Mouse (Mus musculus) ES-E14 (cell line): ENCODE data around the gene Gm28308. TPM values are rescaled to one million over a fixed set of nuclear protein-coding genes. Genes with fewer than 3 reads are reported as not detected.

Experiments
- DNase-seq: peaks from one replicate; pipeline ENCODE4 v3.0.0-alpha.2; 2013; ENCODE audit warnings: low read depth, low spot score
- H3K27ac ChIP-seq: 2 replicates; pipeline ENCODE4 v1.5.1; 2012; ENCODE audit warnings: low read depth, mild to moderate bottlenecking, low read length, moderate library complexity, mixed read lengths; ENCODE audit not compliant: poor library complexity, insufficient read depth, severe bottlenecking
- H3K36me3 ChIP-seq: 2 replicates; pipeline ENCODE4 v1.6.1; 2012; ENCODE audit warnings: mild to moderate bottlenecking, low read length, moderate library complexity, mixed read lengths; ENCODE audit not compliant: control insufficient read depth, poor library complexity, insufficient read depth, severe bottlenecking
- H3K4me1 ChIP-seq, 2 experiments: fragments of 150-350 bp in 1 of 2; sonication (generic) in 1 of 2; 2 replicates each; pipeline ENCODE4 v1.6.1; 2012; ENCODE audit warnings: low read length in 2 of 2, mild to moderate bottlenecking in 1 of 2, mixed read lengths in 1 of 2; ENCODE audit not compliant: control insufficient read depth in 2 of 2, insufficient read depth in 2 of 2, poor library complexity in 1 of 2
- H3K4me3 ChIP-seq, 2 experiments: fragments of 150-350 bp in 1 of 2; sonication (generic) in 1 of 2; 2 replicates each; pipeline ENCODE4 v1.5.1; 2012; ENCODE audit warnings: low read length in 2 of 2, low read depth in 1 of 2, mild to moderate bottlenecking in 1 of 2, mixed read lengths in 1 of 2; ENCODE audit not compliant: insufficient read depth in 1 of 2, poor library complexity in 1 of 2, severe bottlenecking in 1 of 2
- H3K9ac ChIP-seq: 2 replicates; pipeline ENCODE4 v1.6.1; 2012; ENCODE audit warnings: low read depth, mild to moderate bottlenecking, low read length, mixed read lengths; ENCODE audit not compliant: poor library complexity, insufficient read depth, severe bottlenecking
- H3K9me3 ChIP-seq: fragments of 150-350 bp; sonication (generic); 2 replicates; pipeline ENCODE4 v1.6.1; 2012; ENCODE audit warnings: low read depth, mild to moderate bottlenecking, low read length; ENCODE audit not compliant: control insufficient read depth, insufficient read depth
- CHD2 ChIP-seq: IDR thresholded peaks from 2 replicates; pipeline ENCODE4 v1.6.1; 2014; ENCODE audit warnings: mild to moderate bottlenecking, low read depth, low read length, inconsistent platforms
- HCFC1 ChIP-seq: IDR thresholded peaks from 2 replicates; pipeline ENCODE4 v1.6.1; 2012; ENCODE audit warnings: low read length, inconsistent platforms, borderline replicate concordance; ENCODE audit not compliant: insufficient read depth
- MAFK ChIP-seq: IDR thresholded peaks from 2 replicates; pipeline ENCODE4 v1.6.1; 2014; ENCODE audit warnings: mild to moderate bottlenecking, low read depth, low read length, inconsistent platforms; ENCODE audit not compliant: insufficient read depth
- ZC3H11A ChIP-seq: IDR thresholded peaks from 2 replicates; pipeline ENCODE4 v1.6.1; 2012; ENCODE audit warnings: low read depth, mild to moderate bottlenecking, inconsistent platforms, low read length, borderline replicate concordance
- ZNF384 ChIP-seq: IDR thresholded peaks from 2 replicates; pipeline ENCODE4 v1.6.1; 2012; ENCODE audit warnings: low read depth, low read length, inconsistent platforms
- in situ Hi-C, 2 experiments: fragments of 600-800 bp; cut with MboI; formaldehyde crosslinking; loops; one replicate each; pipeline ENCODE4 v1.15.1; 2025; ENCODE audit warnings: low sequenced_read_pairs in 2 of 2, inconsistent platforms in 1 of 2; ENCODE audit not compliant: unreplicated experiment in 2 of 2
- total RNA-seq: library from RNA; depleted of rRNA; stranded (reverse); fragments of 300-350 nt; gene quantifications from 2 replicates; pipeline ENCODE4 v1.2.3, GENCODE M21; 2012; rRNA removed

The Gm28308 gene
- total RNA-seq, 1 experiment: 0.31 TPM

DNA sequence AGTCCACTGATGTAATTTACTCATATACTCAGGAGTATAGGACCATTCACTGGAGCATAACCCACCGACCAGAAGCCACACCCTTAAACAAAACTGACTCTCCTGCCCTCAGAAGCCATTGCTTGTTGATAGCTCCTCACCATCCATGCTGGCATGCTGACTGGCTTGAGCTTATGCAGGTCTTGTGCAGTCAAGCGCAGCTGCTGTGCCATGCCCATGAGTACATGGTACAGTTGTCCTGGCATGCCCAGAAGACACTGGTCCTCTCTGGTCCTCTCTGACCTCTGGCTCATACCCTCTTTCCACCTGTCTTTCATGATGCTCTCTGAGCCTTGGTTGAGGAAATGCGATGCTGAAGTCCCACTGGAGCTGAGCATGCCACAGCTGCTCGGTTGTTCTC is 89.5 kb downstream of the Gm28308 start:
- Histone ChIP-seq H3K9ac (no peak overlapping the region), H3K27ac (no peak overlapping the region; the same call in 1 of the 2 replicates), H3K4me1 (no peaks in the 10 kb centered on the region), H3K4me3 (no peak overlapping the region), H3K9me3 (no peaks in the 10 kb centered on the region), H3K36me3 (no peaks in the 10 kb centered on the region)
- no peak for DNase-seq
- in situ Hi-C loops: no loop called here
- TF ChIP-seq ZC3H11A: no peak
- TF ChIP-seq HCFC1: no peak
- no peak for TF ChIP-seq CHD2
- TF ChIP-seq ZNF384: no peak
- TF ChIP-seq MAFK: no peak

GRCm38 (mm10) chr6:52121173-52121572 is 92.0 kb downstream of the Gm28308 start:
- no peaks in the 10 kb centered on the region for H3K36me3 ChIP-seq
- no peak for TF ChIP-seq HCFC1
- TF ChIP-seq CHD2: no peak
- no peak for TF ChIP-seq ZNF384
- TF ChIP-seq ZC3H11A: no peak
- TF ChIP-seq MAFK: no peak
- H3K27ac ChIP-seq: no peak overlapping the region
- H3K4me3 ChIP-seq: no peak overlapping the region
- H3K4me1 ChIP-seq: peaks cover 0 to 3% of the 10 kb centered on the region in 2 experiments; a peak in 2 of 4 replicates
- no peak for DNase-seq
- in situ Hi-C loops: no loop called here
- H3K9ac ChIP-seq: no peak overlapping the region
- H3K9me3 ChIP-seq: no peaks in the 10 kb centered on the region

DNA sequence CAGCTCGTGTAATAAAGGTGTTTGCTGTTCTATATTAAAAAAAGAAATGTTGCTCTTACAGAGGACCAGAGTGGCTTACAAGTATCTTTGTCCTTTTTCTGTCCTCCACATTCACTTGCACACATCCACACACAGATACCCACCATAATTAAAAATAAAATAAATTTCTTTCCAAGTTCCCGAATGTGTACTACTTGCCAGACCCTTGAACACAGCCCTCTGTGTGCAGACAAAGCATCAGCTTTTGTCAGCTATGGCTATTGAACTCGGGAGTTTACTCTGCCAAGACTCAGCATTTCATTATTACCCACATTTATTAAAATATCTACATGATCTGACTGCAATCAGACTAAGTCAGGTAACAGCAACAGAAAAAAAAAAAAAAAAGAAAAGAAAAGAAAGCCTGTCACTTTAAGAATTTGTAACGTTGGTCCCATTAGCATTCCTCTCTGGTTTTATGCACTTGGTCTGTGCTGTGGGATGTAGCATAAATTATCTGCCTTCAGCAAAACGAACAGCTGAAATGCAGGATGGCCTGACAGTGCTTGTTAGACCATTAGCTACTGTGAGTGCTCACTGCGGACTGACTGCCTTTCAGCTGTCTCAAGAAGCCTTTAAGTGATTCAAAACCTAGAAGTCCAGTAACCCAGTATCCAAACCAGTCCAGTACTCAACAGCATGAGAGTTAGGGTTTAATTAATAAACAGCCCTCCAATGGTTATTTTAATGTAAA is 94.1 kb downstream of the Gm28308 start:
- no peak overlapping the region for H3K9ac ChIP-seq
- H3K4me3 ChIP-seq: no peak overlapping the region
- H3K4me1 ChIP-seq: peaks cover 0 to 6% of the 10 kb centered on the region in 2 experiments; a peak in 2 of 4 replicates
- no peak overlapping the region for H3K27ac ChIP-seq
- in situ Hi-C loops: no loop called here
- H3K36me3 ChIP-seq: peaks cover 3% of the 10 kb centered on the region
- no peaks in the 10 kb centered on the region for H3K9me3 ChIP-seq
- no peak for DNase-seq
- TF ChIP-seq HCFC1: no peak
- TF ChIP-seq ZNF384: no peak

DNA sequence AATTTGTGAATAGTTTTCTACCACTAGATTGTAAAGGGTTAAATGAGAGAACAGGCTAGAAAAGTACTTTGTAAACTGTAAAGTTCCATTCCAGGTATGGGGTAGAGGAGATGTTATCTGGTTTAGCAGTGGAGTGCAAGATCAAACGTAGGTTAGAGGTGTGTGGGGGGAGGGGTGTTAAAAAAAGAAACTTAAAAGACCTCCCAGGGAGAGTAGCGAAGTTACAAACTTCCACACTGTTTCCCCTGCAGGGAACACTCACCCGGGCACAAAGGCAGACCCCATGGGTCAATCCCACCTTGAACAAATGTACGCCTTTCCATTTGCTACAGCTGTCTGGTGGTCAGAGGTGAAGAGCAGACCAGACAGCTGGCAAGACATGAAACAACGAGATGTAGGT is 97.2 kb downstream of the Gm28308 start:
- Histone ChIP-seq H3K36me3 (peaks cover 17% of the 10 kb centered on the region), H3K9ac (no peak overlapping the region), H3K4me3 (no peak overlapping the region), H3K4me1 (peaks cover 0 to 6% of the 10 kb centered on the region in 2 experiments; a peak in 2 of 4 replicates), H3K9me3 (no peaks in the 10 kb centered on the region), H3K27ac (no peak overlapping the region)
- in situ Hi-C loops: no loop called here
- DNase-seq: no peak
- TF ChIP-seq MAFK (no peak), CHD2 (no peak), HCFC1 (no peak), ZC3H11A (no peak), ZNF384 (no peak)

Other genes starting within 250 kb of the Gm28308 start
- gene Skap2, start 200.8 kb downstream of the Gm28308 start, total RNA-seq: 19.6 and 25.1 TPM in 2 replicates
- 1.1 and 3.5 TPM in 2 replicates for gene Hoxa1, start 55.0 kb downstream of the Gm28308 start, total RNA-seq
- gene Hoxa2, start 48.5 kb downstream of the Gm28308 start, total RNA-seq: 0.27 TPM in 1 of 2 replicates, not detected in the other
- gene 5730596B20Rik, start 35.8 kb downstream of the Gm28308 start, total RNA-seq: 0.18 TPM in 1 of 2 replicates, not detected in the other
- gene Hoxa4, start 21.6 kb downstream of the Gm28308 start, total RNA-seq: 0.13 TPM in 1 of 2 replicates, not detected in the other
- 0.49 TPM in 1 of 2 replicates, not detected in the other for gene Hoxa5, start 8.8 kb downstream of the Gm28308 start, total RNA-seq
- not detected in 2 replicates for gene Hoxa6, start 4.6 kb downstream of the Gm28308 start, total RNA-seq
- 0.27 TPM in 1 of 2 replicates, not detected in the other for gene Hoxa3, start within 50 bp of the Gm28308 start, total RNA-seq
- 0.42 and 0.89 TPM in 2 replicates for gene Hoxa7, start 8.5 kb upstream of the Gm28308 start, total RNA-seq
- gene Hoxa9, start 17.8 kb upstream of the Gm28308 start, total RNA-seq: 0.26 and 1.4 TPM in 2 replicates
- 0.16 and 0.80 TPM in 2 replicates for gene Hoxa10, start 27.5 kb upstream of the Gm28308 start, total RNA-seq
- gene Hoxa11, start 32.5 kb upstream of the Gm28308 start, total RNA-seq: 0.31 TPM in 1 of 2 replicates, not detected in the other
- gene Hoxa13, start 47.5 kb upstream of the Gm28308 start, total RNA-seq: 0.21 and 0.40 TPM in 2 replicates
- 0.32 and 0.54 TPM in 2 replicates for gene Evx1, start 100.2 kb upstream of the Gm28308 start, total RNA-seq